ENCODE assay signal across 26 mouse cellular contexts in the genomic region with DNA sequence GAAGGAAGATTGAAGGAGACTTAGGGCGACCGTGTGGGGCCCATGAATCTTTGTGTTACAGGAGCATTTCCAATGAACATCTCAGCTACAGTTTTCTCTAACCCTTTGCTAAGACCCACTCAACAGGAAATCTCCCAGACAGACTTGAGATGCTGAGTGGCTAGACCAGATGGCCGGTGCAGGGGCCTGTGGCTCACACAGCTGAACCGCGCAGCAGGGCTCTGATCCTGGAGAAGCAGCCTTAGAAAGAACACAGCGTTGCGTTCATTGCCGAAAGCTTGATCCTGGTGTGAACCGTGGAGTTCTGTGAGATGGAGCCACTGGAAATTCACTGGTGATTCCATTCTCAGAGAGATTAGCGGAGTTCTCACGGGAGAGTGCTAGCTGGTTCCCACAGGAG.
DNase-seq lines count a peak whose midpoint lies in the region; ATAC-seq lines count a peak whose summit lies in the region.
"Had no signal": no experiment of that assay in that cellular context is flagged by ENCODE, and none has a peak within 500 bp of the region (broad histone marks: within the 10 kb centered on the region; RNA-seq: fewer than 3 reads in every experiment).

No protein-coding gene starts in this region.

- ATAC-seq in cerebellum, adult (ENCODE audit: insufficient number of reproducible peaks, low FRiP score, low TSS enrichment): no peak
- no peak for ATAC-seq in forebrain, embryonic 11.5 days (replicated peaks; ENCODE audit: low FRiP score)
- ATAC-seq: activated CD4-positive, CD25-positive, alpha-beta regulatory T cell, adult 4 months; forebrain, embryonic 14.5 days; forebrain, postnatal 0 days; intestine, postnatal 0 days had no signal

- 95% methylated on average over 11 of the region's 11 CpGs for WGBS in forebrain, embryonic 11.5 days

- H3K9ac ChIP-seq in forebrain, embryonic 11.5 days (ENCODE audit: low read length): no peak overlapping the region
- H3K9ac ChIP-seq: embryonic facial prominence, embryonic 13.5 days; forebrain, postnatal 0 days; heart, embryonic 13.5 days; hindbrain, embryonic 12.5 days; hindbrain, embryonic 15.5 days had no signal

- no peak overlapping the region for H3K4me2 ChIP-seq in forebrain, embryonic 11.5 days (ENCODE audit: low read depth, low read length, severe bottlenecking)
- H3K4me2 ChIP-seq: embryonic facial prominence, embryonic 13.5 days; heart, embryonic 13.5 days; hindbrain, embryonic 12.5 days; hindbrain, embryonic 15.5 days had no signal

- H3K9me3 ChIP-seq in forebrain, embryonic 11.5 days (ENCODE audit: control insufficient read depth, low read length): no peaks in the 10 kb centered on the region
- H3K9me3 ChIP-seq: embryonic facial prominence, embryonic 10.5 days; embryonic facial prominence, embryonic 13.5 days; heart, embryonic 10.5 days; heart, embryonic 13.5 days; hindbrain, embryonic 12.5 days; hindbrain, embryonic 15.5 days had no signal

- H3K27me3 ChIP-seq in forebrain, embryonic 11.5 days (ENCODE audit: control insufficient read depth, insufficient read depth, low read length): no peaks in the 10 kb centered on the region
- H3K27me3 ChIP-seq: embryonic facial prominence, embryonic 13.5 days; hindbrain, embryonic 12.5 days; hindbrain, embryonic 15.5 days had no signal

- no peak overlapping the region for H3K27ac ChIP-seq in forebrain, embryonic 11.5 days (ENCODE audit: low read depth, low read length)
- H3K27ac ChIP-seq: embryonic facial prominence, embryonic 10.5 days; embryonic facial prominence, embryonic 13.5 days; heart, adult 2 months; heart, embryonic 10.5 days; heart, embryonic 13.5 days; hindbrain, embryonic 12.5 days; hindbrain, embryonic 15.5 days had no signal

- H3K36me3 ChIP-seq in forebrain, embryonic 11.5 days (ENCODE audit: control insufficient read depth, insufficient read depth, low read length): no peaks in the 10 kb centered on the region
- H3K36me3 ChIP-seq: embryonic facial prominence, embryonic 10.5 days; embryonic facial prominence, embryonic 13.5 days; heart, embryonic 10.5 days; heart, embryonic 13.5 days; hindbrain, embryonic 12.5 days; hindbrain, embryonic 15.5 days had no signal

- no peaks in the 10 kb centered on the region for H3K4me1 ChIP-seq in forebrain, embryonic 11.5 days (replicated peaks; ENCODE audit: control insufficient read depth, insufficient read depth, low read length)
- H3K4me1 ChIP-seq: embryonic facial prominence, embryonic 10.5 days; heart, embryonic 10.5 days; hindbrain, embryonic 12.5 days; hindbrain, embryonic 15.5 days had no signal

- H3K4me3 ChIP-seq in forebrain, embryonic 11.5 days (ENCODE audit: low read depth, low read length): no peak overlapping the region
- H3K4me3 ChIP-seq: embryonic facial prominence, embryonic 10.5 days; embryonic facial prominence, embryonic 13.5 days; erythroblast, embryonic 14.5 days; heart, adult 2 months; heart, embryonic 10.5 days; heart, embryonic 13.5 days; hindbrain, embryonic 12.5 days; hindbrain, embryonic 15.5 days had no signal

- peak; percentile 33 for DNase-seq in cerebellum, adult 11 months
- DNase-seq in testis, postnatal 10 days (ENCODE audit: low spot score): peak; percentile 34
- no peak for DNase-seq in testis, postnatal 14 days (ENCODE audit: low spot score)
- peak; percentile 56 for DNase-seq in cerebellum, adult 9-10 months
- peak; percentile 39 to 51 for DNase-seq in cerebellum, postnatal 36 days
- DNase-seq in kidney, adult 18-20 months: no peak
- no peak for DNase-seq in forebrain, embryonic 11.5 days (ENCODE audit: low spot score)
- DNase-seq: adrenal gland, adult 8-10 months; adrenal gland, postnatal 25 days; embryo, embryonic 11 days; forebrain, postnatal 0 days; gastrocnemius, postnatal 25 days; heart, adult 2 months; heart, postnatal 14 days; kidney, adult 8-10 months had no signal

Comparison
In these comparisons a context has a peak if more than half of its experiments do, and no peak if none do; other contexts are left out.
1. DNase-seq: peak in cerebellum, adult 11 months (single experiment), testis, postnatal 10 days (single experiment), cerebellum, adult 9-10 months (single experiment) and cerebellum, postnatal 36 days (2 of 2); none in testis, postnatal 14 days (single experiment), kidney, adult 18-20 months (single experiment) and forebrain, embryonic 11.5 days (single experiment).